Mouse (Mus musculus) G1E (cell line): ENCODE measurements around the gene Bbof1. TPM values are rescaled to one million over a fixed set of nuclear protein-coding genes. Genes with fewer than 3 reads are reported as not detected.

Source experiments
- ATAC-seq: 2 replicates; pipeline ENCODE4 v1.8.0; 2016; ENCODE audit warnings: mild to moderate bottlenecking; ENCODE audit not compliant: insufficient number of reproducible peaks, poor library complexity, low FRiP score, severe bottlenecking; ENCODE audit errors: extremely low read depth
- DNase-seq: peaks from one replicate; pipeline ENCODE4 v3.0.0; 2012; ENCODE audit warnings: low spot score
- H3K27me3 ChIP-seq: 2 replicates; pipeline ENCODE4 v1.6.1; 2012; ENCODE audit warnings: mild to moderate bottlenecking, low read length, inconsistent platforms; ENCODE audit not compliant: insufficient read depth
- H3K36me3 ChIP-seq: replicated peaks from 2 replicates; pipeline ENCODE3; 2012; ENCODE audit warnings: mild to moderate bottlenecking, inconsistent platforms
- H3K4me1 ChIP-seq: 2 replicates; pipeline ENCODE4 v1.6.1; 2012; ENCODE audit warnings: low read depth, low read length, inconsistent platforms, mixed read lengths; ENCODE audit not compliant: insufficient read depth
- H3K4me3 ChIP-seq: 2 replicates; pipeline ENCODE4 v1.5.1; 2012; ENCODE audit warnings: low read depth, mild to moderate bottlenecking, inconsistent platforms, low read length, moderate library complexity, mixed read lengths
- H3K9me3 ChIP-seq: replicated peaks from 2 replicates; pipeline ENCODE4 v1.6.1; 2012; ENCODE audit warnings: inconsistent platforms
- CTCF ChIP-seq: IDR thresholded peaks from 2 replicates; pipeline ENCODE4 v1.5.1; 2012; ENCODE audit warnings: low read depth, low read length, inconsistent platforms, mixed read lengths
- GATA1 ChIP-seq: IDR thresholded peaks from 2 replicates; pipeline ENCODE4 v1.6.1; 2012; ENCODE audit warnings: borderline replicate concordance, low read length, inconsistent platforms, mixed read lengths
- GATA2 ChIP-seq: IDR thresholded peaks from 2 replicates; pipeline ENCODE4 v1.6.1; 2012; ENCODE audit warnings: low read depth, low read length, inconsistent platforms, borderline replicate concordance
- POLR2AphosphoS5 ChIP-seq: IDR thresholded peaks from 2 replicates; pipeline ENCODE4 v1.6.1; 2012; ENCODE audit warnings: low read depth, low read length, inconsistent platforms; ENCODE audit not compliant: insufficient replicate concordance
- TAL1 ChIP-seq: conservative IDR thresholded peaks from 2 replicates; pipeline ENCODE4 v1.6.1; 2012; ENCODE audit warnings: low read depth, low read length, inconsistent platforms, mixed read lengths
- polyA plus RNA-seq: library from polyadenylated mRNA; stranded (reverse); fragments of >175 nt; gene quantifications from 2 replicates; pipeline ENCODE4 v1.2.3, GENCODE M21; 2012
- total RNA-seq, 2 experiments: library from RNA; stranded (forward) in 1 of 2; stranded (reverse) in 1 of 2; fragments of 200-1000 nt in 1 of 2; fragments of >200 nt in 1 of 2; fragmentation: Nextera tagmentation in 1 of 2; gene quantifications; 2 replicates each; pipeline ENCODE4 v1.2.3; 2014 to 2017

The Bbof1 gene
- total and polyA plus RNA-seq, 3 experiments = 2.2 to 6.0 (median 4.1) TPM

DNA sequence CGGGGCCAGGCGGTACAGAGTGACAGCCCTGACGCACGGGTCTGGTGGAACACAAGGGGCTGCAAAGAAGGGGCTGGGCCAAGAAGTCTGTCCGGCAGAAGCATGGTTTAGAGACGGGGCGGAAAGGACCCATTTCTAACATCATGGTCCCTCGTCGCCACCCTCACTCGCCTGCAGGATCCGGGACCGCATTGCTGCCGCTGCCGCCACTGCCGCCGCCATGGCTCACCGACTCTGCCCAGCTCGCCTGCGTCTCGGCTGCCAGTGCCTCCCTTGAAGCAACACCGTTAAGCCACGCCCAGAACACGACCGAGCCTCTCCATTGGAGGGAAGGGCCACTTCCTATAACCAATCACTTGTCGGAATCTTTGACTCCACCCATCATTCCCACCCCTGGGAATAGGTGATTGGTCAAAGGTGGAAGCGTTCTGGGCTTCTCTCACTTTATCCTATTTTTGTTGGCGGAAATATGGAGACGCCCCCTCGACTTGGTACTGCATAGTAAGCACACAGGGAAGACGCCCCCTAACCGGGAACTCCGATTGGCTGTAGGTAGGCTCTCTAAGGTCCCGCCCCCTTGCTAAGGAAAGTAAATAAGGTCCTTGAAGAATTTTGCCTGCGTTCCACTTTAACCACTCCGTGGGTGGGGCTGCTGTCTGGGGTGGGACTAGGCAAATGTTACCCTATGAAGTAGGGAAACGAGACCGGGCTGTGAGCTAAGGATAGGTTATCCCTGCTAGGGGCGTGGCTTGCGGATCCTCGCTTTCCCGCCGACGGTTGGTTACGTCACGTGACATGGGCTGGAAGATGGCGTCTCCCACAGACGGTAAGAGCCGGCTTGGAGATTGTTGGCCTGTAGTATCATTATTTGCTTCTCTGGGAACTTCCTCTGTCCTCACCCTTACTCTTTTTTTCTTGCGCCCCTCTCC is 42.1 kb downstream of the Bbof1 start, which contains the start of the genes Aldh6a1 and Lin52:
Gene Aldh6a1, minus strand, starts transcription at position 287 of the 929 bp plus-strand sequence.
Gene Lin52, plus strand, starts transcription at position 705 of the 929 bp plus-strand sequence.
- H3K9me3 ChIP-seq = no peaks in the 10 kb centered on the region
- DNase-seq (peak; percentile 98), ATAC-seq (peak; percentile 92)
- peaks cover 9% of the 10 kb centered on the region for H3K27me3 ChIP-seq
- peaks cover 38% of the 10 kb centered on the region for H3K4me1 ChIP-seq
- H3K36me3 ChIP-seq = peaks cover 24% of the 10 kb centered on the region
- TF ChIP-seq GATA2 (no peak), GATA1 (no peak), POLR2AphosphoS5 (no peak), TAL1 (no peak), CTCF (no peak)
- H3K4me3 ChIP-seq = peak within 1 kb of the TSS; percentile 79

DNA sequence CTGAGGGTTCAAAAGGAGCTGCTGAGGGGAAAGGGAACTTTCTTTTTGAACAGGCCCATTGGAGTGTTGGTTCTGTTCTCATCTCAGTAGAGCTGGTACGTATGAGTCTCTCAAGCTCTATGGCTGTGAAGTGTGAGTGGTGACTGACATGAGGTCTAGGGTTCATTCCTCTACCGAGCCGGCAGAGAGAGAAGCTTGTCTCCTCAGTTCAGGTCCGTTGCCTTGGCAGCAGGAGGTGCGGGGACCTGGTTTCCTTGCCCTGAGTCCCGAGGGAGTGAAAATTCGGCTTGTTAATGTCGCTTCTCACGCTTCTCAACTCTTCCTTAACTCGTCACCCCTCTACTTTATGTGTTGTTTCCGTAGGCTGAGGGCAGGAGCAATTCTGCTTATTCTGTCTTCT is 42.9 kb downstream of the Bbof1 start:
- Histone ChIP-seq H3K36me3 (peaks cover 28% of the 10 kb centered on the region), H3K4me3 (peak overlapping the region; percentile 79), H3K4me1 (peaks cover 36% of the 10 kb centered on the region), H3K27me3 (0 out of 2 replicates have a peak, but pooled peaks cover 3% of the 10 kb centered on the region), H3K9me3 (no peaks in the 10 kb centered on the region)
- TF ChIP-seq TAL1 (no peak), CTCF (no peak), POLR2AphosphoS5 (no peak), GATA2 (no peak), GATA1 (no peak)
- ATAC-seq (no peak), DNase-seq (peak; percentile 3)

DNA sequence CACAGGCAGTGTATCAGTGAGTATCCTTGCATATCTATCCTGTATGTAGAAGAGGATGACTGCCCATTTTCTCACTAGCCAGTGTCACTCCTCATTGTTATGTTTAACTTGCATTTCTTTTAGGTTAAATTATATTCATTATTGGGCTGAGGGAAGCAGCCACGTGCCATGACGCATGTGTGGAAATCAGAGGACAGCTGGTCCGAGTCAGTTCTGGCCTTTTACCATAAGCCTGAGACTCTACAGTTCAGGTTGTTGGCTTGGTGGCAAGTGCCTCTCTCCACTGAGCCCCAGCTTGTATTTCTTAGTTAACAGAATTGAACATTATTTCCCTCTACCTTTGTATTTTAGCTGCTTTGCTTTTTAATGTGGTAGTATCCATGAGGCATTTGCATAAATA is 48.0 kb downstream of the Bbof1 start:
- no peaks in the 10 kb centered on the region for H3K27me3 ChIP-seq
- no peak overlapping the region for H3K4me3 ChIP-seq
- no peak for DNase-seq
- TF ChIP-seq TAL1 (no peak), GATA1 (no peak), POLR2AphosphoS5 (no peak), CTCF (no peak), GATA2 (no peak)
- peaks cover 24% of the 10 kb centered on the region for H3K4me1 ChIP-seq
- H3K36me3 ChIP-seq = peaks cover 73% of the 10 kb centered on the region
- H3K9me3 ChIP-seq = 0 out of 2 replicates have a peak, but pooled peaks cover 2% of the 10 kb centered on the region
- no peak for ATAC-seq

DNA sequence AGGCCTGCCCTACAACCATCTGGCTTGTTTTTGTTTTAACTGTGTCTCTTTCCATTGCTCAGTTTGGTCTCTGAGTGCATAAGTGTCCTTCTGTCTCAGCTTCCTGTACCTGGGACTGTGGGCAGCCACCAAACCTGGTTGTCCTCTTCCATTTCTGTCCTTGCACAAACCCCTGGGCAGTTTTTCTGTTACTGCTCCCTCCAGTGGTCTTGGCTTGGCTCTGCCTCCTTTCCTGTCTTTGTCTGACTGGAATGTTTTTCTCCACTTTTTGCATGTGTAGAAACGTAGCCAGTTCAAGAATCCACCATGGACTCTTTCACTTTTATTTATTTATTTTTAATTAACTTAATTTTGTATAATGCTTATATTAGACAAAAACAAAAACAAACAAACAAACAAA is 51.0 kb downstream of the Bbof1 start:
- Histone ChIP-seq H3K4me3 (no peak overlapping the region), H3K36me3 (peaks cover 84% of the 10 kb centered on the region), H3K4me1 (0 out of 2 replicates have a peak, but pooled peaks cover under 1% of the 10 kb centered on the region), H3K9me3 (0 out of 2 replicates have a peak, but pooled peaks cover 2% of the 10 kb centered on the region), H3K27me3 (no peaks in the 10 kb centered on the region)
- no peak for TF ChIP-seq GATA1
- no peak for TF ChIP-seq TAL1
- TF ChIP-seq GATA2 = no peak
- no peak for TF ChIP-seq POLR2AphosphoS5
- TF ChIP-seq CTCF = no peak
- DNase-seq = no peak
- ATAC-seq = no peak

DNA sequence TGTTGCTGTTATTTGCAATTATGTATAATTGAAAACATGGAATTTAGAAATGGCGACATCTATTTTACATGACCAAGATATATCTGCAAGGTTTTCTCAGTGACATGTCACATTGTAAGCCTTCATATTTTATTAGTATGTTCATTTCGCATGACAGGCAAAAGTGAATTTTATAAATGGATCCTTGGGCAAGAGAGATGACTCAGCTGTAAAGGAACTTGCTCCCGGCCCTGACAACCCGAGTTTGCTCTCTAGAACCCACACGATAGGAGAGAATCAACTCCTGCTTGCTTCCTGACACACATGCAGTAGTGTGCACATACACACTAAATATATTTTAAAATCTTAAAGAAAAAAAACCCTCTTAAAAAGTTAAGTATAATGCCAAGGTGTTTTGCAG is 52.5 kb downstream of the Bbof1 start:
- Histone ChIP-seq H3K36me3 (peaks cover 82% of the 10 kb centered on the region), H3K27me3 (no peaks in the 10 kb centered on the region), H3K4me3 (no peak overlapping the region), H3K4me1 (no peaks in the 10 kb centered on the region), H3K9me3 (0 out of 2 replicates have a peak, but pooled peaks cover 2% of the 10 kb centered on the region)
- TF ChIP-seq TAL1 (no peak), POLR2AphosphoS5 (no peak), GATA2 (no peak), GATA1 (no peak), CTCF (no peak)
- no peak for ATAC-seq
- DNase-seq = no peak

DNA sequence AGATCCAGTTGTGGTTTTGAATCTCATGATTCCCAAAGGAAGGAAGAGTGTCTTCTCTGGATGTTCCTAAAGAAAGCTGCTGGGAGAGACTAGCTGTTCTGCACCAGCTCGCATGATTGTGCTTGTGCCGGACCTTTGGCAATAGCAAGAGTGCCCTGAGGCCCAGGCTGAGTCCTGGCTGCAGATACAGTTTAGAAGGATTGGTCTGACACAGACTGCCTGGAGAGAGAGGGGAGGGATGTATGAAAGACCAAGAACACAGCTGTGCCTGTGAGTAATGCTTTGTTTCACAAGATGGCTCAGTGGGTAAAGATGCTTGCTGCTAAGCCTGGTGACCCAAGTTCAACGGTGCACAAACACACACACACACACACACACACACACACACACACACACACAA is 54.0 kb downstream of the Bbof1 start:
- no peak overlapping the region for H3K4me3 ChIP-seq
- ATAC-seq (no peak), DNase-seq (no peak)
- H3K27me3 ChIP-seq = no peaks in the 10 kb centered on the region
- no peaks in the 10 kb centered on the region for H3K4me1 ChIP-seq
- H3K9me3 ChIP-seq = 0 out of 2 replicates have a peak, but pooled peaks cover 2% of the 10 kb centered on the region
- H3K36me3 ChIP-seq = peaks cover 79% of the 10 kb centered on the region
- TF ChIP-seq GATA2 (no peak), CTCF (no peak), POLR2AphosphoS5 (no peak), GATA1 (no peak), TAL1 (no peak)
